Mouse (Mus musculus): ENCODE data around the gene Cers3. TPM values are rescaled to one million over a fixed set of nuclear protein-coding genes. Genes with fewer than 3 reads are reported as not detected.

Cers3 gene
- under 1 TPM; 0.06 to 0.27 (median 0.21) TPM for total RNA-seq (2022)

GRCm38 (mm10) chr7:66743377-66743781 lies at the start of gene Cers3:
TSS of gene Cers3 (plus strand) at chr7:66743504.
- DNase-seq, result no peak

GRCm38 (mm10) chr7:66694467-66694866 lies 48.8 kb upstream of the Cers3 start:
- no peak for DNase-seq

GRCm38 (mm10) chr7:66702721-66703120 lies 40.6 kb upstream of the Cers3 start:
- DNase-seq, result no peak

GRCm38 (mm10) chr7:66704631-66705030 lies 38.7 kb upstream of the Cers3 start:
- DNase-seq, result peak; percentile 37

- no peak for DNase-seq
These were observed 32.1 kb upstream of the Cers3 start for GRCm38 (mm10) chr7:66711166-66711565.

- DNase-seq, result no peak
These were observed 18.8 kb upstream of the Cers3 start for GRCm38 (mm10) chr7:66724514-66724913.

GRCm38 (mm10) chr7:66724954-66725353 lies 18.4 kb upstream of the Cers3 start:
- no peak for DNase-seq

GRCm38 (mm10) chr7:66728072-66728471 lies 15.2 kb upstream of the Cers3 start:
- no peak for DNase-seq

- no peak for DNase-seq
These were observed 14.1 kb upstream of the Cers3 start for GRCm38 (mm10) chr7:66729232-66729631.

GRCm38 (mm10) chr7:66733431-66733830 lies 9.9 kb upstream of the Cers3 start:
- DNase-seq, result no peak

GRCm38 (mm10) chr7:66733882-66734281 lies 9.4 kb upstream of the Cers3 start:
- DNase-seq, result no peak

GRCm38 (mm10) chr7:66734466-66734865 lies 8.8 kb upstream of the Cers3 start:
- no peak for DNase-seq

- no peak for DNase-seq
These were observed 8.3 kb upstream of the Cers3 start for GRCm38 (mm10) chr7:66734993-66735392.

- no peak for DNase-seq
These were observed 5.9 kb upstream of the Cers3 start for GRCm38 (mm10) chr7:66737418-66737817.

- DNase-seq, result no peak
These were observed 2.3 kb upstream of the Cers3 start for GRCm38 (mm10) chr7:66741008-66741407.

GRCm38 (mm10) chr7:66741412-66741811 lies 1.9 kb upstream of the Cers3 start:
- DNase-seq, result no peak

GRCm38 (mm10) chr7:66746972-66747371 lies 3.7 kb downstream of the Cers3 start:
- no peak for DNase-seq

GRCm38 (mm10) chr7:66749998-66750397 lies 6.7 kb downstream of the Cers3 start:
- DNase-seq, result no peak

- peak; percentile 24 for DNase-seq
These were observed 10.5 kb downstream of the Cers3 start for GRCm38 (mm10) chr7:66753816-66754215.

GRCm38 (mm10) chr7:66755611-66756010 lies 12.3 kb downstream of the Cers3 start:
- DNase-seq, result no peak

- DNase-seq, result no peak
These were observed 26.6 kb downstream of the Cers3 start for GRCm38 (mm10) chr7:66769902-66770301.

GRCm38 (mm10) chr7:66770706-66771105 lies 27.4 kb downstream of the Cers3 start:
- no peak for DNase-seq

- no peak for DNase-seq
These were observed 27.9 kb downstream of the Cers3 start for GRCm38 (mm10) chr7:66771252-66771651.

GRCm38 (mm10) chr7:66779411-66779810 lies 36.1 kb downstream of the Cers3 start:
- DNase-seq, result no peak

Data from adrenal gland, adult 8-10 months (tissue).